Mouse (Mus musculus) frontal cortex, postnatal 25 days (tissue): ENCODE results near the gene St6galnac3.

ENCODE experiments used
- DNase-seq, 2 experiments: peaks; one replicate each; pipeline ENCODE4 v3.0.0; 2022; ENCODE audit warnings: low spot score in 2 of 2

The St6galnac3 gene

GRCm38 (mm10) chr3:153472583-153473471 lies 252.1 kb downstream of the St6galnac3 start:
- no peak for DNase-seq

- DNase-seq = no peak
These were observed 261.1 kb downstream of the St6galnac3 start for GRCm38 (mm10) chr3:153463849-153464248.

- no peak for DNase-seq
These were observed 264.8 kb downstream of the St6galnac3 start for GRCm38 (mm10) chr3:153460173-153460572.

DNA sequence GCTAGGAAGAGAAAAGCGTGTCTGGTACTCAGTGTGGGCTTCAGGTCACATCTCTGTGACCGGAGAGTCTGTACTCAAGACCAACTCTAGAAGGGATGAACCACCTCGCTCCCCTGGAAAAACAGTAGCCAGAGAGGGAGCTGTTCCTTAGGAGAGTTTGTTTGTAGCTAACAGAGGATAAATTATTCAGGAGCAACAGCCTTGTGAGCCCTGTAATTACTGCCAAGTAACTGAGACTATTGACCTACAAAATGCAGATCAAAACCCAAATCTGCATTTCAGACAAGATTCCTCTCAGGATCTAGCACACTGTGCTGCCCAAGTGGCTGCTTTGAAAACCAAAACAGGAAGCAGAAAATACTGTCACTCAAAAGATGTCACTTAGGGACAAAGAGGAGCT lies 266.4 kb downstream of the St6galnac3 start:
- DNase-seq = no peak

DNA sequence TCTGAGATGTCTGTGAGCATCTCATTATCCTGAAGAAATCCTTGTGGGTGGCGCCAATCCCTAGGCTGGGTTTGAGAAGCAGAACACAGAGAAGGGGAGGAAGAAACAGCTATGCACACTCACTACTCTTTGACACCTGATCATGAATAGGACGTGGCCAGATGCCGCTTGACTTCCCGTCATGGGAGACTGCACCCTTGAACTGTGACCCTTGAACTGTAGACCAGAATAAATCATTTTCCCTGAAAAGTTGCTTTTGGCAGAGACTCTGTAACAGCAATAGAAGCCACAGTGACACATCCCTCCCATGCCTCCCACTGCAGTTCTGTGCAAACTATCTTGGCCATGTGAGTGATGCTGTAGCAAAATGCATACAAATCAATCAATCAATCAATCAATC lies 267.3 kb downstream of the St6galnac3 start:
- DNase-seq = no peak

GRCm38 (mm10) chr3:153457203-153457602 lies 267.8 kb downstream of the St6galnac3 start:
- no peak for DNase-seq

- DNase-seq = no peak
These were observed 268.7 kb downstream of the St6galnac3 start for GRCm38 (mm10) chr3:153456227-153456626.

- no peak for DNase-seq
These were observed 271.6 kb downstream of the St6galnac3 start for GRCm38 (mm10) chr3:153453127-153454049.

GRCm38 (mm10) chr3:153452299-153452996 lies 272.5 kb downstream of the St6galnac3 start:
- no peak for DNase-seq

GRCm38 (mm10) chr3:153441329-153441728 lies 283.6 kb downstream of the St6galnac3 start:
- no peak for DNase-seq

DNA sequence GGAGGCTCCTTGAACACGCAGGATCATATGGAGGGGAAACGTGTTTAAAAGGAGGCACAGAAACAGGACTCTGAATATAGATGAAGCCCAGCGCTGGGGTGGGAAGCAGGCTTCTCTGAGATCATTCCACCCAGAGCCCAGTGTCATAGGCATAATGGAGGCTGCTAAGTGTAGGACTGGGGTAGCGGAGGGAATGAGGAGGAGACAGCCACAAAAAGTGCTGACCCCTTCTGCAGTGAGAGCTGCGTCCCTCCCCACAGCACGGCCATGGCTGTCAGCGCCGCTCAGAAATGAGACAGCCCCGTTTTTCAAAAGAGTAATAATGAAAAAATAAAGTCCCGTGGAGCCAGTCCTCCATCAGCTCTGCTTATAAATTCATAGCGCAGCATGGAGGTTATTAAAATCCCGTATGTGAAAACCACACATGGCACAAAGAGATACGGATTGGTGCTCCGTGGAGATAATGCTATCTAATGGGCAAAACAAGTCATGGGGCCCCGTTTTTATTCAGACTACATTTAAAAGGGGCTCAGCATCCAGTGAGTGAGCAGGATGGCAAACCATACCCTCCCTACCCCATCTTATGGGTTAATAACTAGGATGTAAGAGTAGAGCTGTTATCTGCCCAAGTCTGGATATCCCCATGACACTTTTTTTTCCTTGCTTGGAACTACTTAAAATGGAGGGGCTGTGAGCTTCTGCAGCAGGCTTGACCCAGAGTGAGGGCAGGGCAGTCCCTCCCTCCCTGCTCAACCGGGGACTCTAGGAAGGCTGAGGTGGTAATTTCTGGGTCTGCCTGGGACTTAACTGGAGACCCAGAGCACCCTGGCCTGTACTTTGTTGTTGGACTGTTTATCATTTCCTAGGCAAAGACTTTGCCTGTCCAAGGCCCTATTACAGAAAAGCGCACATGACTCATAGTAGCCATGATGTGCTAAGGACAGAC lies 288.6 kb downstream of the St6galnac3 start:
- no peak for DNase-seq

GRCm38 (mm10) chr3:153433010-153433409 lies 292.0 kb downstream of the St6galnac3 start:
- no peak for DNase-seq

DNA sequence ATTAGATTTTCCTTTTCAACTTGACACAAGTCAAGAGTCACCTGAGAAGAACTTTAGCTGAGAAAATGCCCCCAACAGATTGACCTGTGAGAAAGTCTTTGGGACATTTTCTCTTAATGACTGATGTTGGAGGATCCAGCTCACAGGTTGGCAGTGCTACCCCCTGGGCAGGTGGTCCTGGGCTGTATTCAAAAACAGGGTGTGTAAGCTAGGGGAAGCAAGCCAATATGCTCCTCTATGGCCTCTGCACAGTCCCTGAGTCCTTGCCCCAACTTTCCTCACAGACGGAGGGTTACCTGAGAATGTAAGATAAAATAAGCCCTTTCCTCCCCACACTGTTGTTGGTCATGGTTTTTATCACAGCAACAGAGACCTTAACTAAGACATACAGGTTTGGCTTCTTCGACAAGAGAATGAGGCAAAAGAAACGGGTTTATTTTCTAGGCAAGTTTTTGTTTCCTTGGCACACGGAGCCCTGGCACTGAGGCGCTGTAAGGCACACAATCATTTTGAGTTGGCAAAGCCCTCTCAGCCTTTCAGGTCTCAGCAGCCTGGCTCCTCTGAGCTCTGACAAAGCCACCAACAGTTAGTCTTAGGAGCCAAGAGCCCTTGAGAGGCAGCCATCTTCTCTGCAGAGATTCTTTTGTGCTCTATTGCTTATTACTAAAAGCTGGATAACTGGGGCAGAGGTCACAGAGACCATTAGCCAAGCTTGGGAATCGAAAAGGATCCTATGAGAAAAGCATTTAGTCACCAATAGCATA lies 292.7 kb downstream of the St6galnac3 start:
- DNase-seq = no peak

DNA sequence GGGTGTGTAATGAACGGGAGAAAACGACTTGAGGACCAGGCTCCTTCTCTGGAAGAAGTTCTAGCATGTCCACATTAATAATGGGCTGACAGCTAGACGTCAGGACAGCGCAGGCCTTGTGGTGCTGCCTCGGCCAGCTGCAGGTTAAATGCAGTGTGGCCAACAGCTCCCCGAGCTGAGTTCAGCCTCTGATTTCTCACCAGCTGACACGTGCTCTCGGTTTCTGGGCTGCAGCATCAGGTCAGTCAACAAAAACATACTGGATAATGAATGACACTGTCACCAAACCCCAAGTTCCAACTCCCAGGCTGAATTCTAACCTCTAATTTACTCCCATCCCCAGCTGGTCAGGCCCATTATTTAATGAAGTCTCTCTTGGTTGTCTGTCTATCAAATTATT lies 295.1 kb downstream of the St6galnac3 start:
- no peak for DNase-seq

- no peak for DNase-seq
These were observed 303.1 kb downstream of the St6galnac3 start for GRCm38 (mm10) chr3:153421918-153422290.

DNA sequence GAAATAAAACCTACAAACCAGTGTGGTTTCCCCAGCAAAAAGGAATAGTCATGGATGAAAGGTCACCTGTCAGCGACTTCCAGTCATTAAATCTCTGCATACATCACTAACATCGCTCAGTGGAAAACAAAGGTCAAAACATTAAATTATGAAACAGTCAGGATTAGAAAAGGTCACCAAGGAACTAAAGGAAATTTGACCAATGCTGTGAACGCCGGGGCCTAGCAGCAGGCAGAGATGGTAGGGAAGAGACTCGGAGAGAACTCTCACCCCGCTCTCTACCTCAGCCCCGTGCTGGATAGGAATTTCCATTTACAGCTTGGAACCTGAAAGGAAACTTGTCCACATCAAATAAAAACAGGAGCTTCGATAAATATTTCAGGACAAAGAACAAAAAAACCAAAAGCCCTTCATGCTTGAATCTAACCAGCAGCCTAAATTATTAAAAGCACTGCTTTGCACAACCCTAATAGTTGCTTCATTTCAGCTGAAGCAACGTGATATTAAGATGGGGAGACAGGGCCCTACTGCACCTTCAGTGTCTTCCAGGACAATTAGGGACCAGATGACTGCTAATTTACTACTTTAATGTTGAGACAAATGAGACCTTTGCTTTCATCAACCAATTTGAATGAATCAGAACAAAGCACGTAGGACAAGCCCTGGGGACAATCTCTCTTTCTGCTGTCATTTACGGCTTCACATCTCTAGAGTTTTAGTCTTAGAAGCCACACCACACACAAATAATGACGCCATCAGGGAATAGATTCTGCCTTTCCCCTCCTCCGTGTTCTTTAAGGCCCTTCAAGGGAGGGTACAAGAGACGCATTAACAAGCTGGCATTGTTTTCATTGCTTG lies 303.7 kb downstream of the St6galnac3 start:
- no peak for DNase-seq

GRCm38 (mm10) chr3:153419331-153419730 lies 305.6 kb downstream of the St6galnac3 start:
- no peak for DNase-seq

- DNase-seq = no peak
These were observed 308.0 kb downstream of the St6galnac3 start for GRCm38 (mm10) chr3:153417001-153417400.

GRCm38 (mm10) chr3:153416383-153416782 lies 308.6 kb downstream of the St6galnac3 start:
- DNase-seq = no peak
